Mouse (Mus musculus) kidney, embryonic 15.5 days (tissue): ENCODE data around the gene Anapc10. TPM values are rescaled to one million over a fixed set of nuclear protein-coding genes. Genes with fewer than 3 reads are reported as not detected.

Experiments used
- polyA plus RNA-seq: library from polyadenylated mRNA; unstranded; fragments of >200 nt; fragmentation: Nextera tagmentation; extraction: Ambion mirVana; gene quantifications from 2 replicates; pipeline ENCODE4 v1.2.1, GENCODE M21; 2015

The Anapc10 gene
- polyA plus RNA-seq, 1 experiment from 2014 or later = 39.9 TPM

Other genes with a start within 250 kb of the Anapc10 start
- gene Otud4, start 72.2 kb upstream of the Anapc10 start, polyA plus RNA-seq = 15.7 and 16.0 TPM in 2 replicates
- 106 and 113 TPM in 2 replicates for gene Abce1, start 80 bp upstream of the Anapc10 start, polyA plus RNA-seq